Mouse (Mus musculus) thymus, postnatal 0 days (tissue): ENCODE data around the gene Swap70. TPM values are rescaled to one million over a fixed set of nuclear protein-coding genes. Genes with fewer than 3 reads are reported as not detected.
A peak's percentile ranks its signal among the peaks of the same experiment; 100 is the strongest.
"Not testable (repeated sequence)": the region's sequence is repeated elsewhere in the genome, so short reads cannot be mapped to it uniquely, and the experiment has no call there.

Experiments
- DNase-seq: peaks from one replicate; pipeline ENCODE4 v3.0.0-alpha.2; 2015; ENCODE audit warnings: low spot score
- polyA plus RNA-seq: library from polyadenylated mRNA; unstranded; fragments of >200 nt; fragmentation: Nextera tagmentation; extraction: Ambion mirVana; gene quantifications from 2 replicates; pipeline ENCODE4 v1.2.1, GENCODE M21; 2015

Swap70 gene
- 24.7 and 25.5 TPM in 2 replicates for polyA plus RNA-seq

GRCm38 (mm10) chr7:110221586-110222481 is at the start of gene Swap70:
TSS of gene Swap70 (plus strand) at chr7:110221711.
- DNase-seq: peak; percentile 89

GRCm38 (mm10) chr7:110179208-110179607 is 42.3 kb upstream of the Swap70 start:
- no peak for DNase-seq

GRCm38 (mm10) chr7:110180613-110181012 is 40.9 kb upstream of the Swap70 start:
- DNase-seq: no peak

GRCm38 (mm10) chr7:110181446-110181845 is 40.1 kb upstream of the Swap70 start:
- no peak for DNase-seq

GRCm38 (mm10) chr7:110184608-110185007 is 36.9 kb upstream of the Swap70 start:
- no peak for DNase-seq

GRCm38 (mm10) chr7:110189951-110190350 is 31.6 kb upstream of the Swap70 start:
- DNase-seq: no peak

- DNase-seq: no peak
Observed at GRCm38 (mm10) chr7:110193186-110193585, 28.3 kb upstream of the Swap70 start.

- DNase-seq: peak; percentile 26
Observed at GRCm38 (mm10) chr7:110197176-110197575, 24.3 kb upstream of the Swap70 start.

GRCm38 (mm10) chr7:110201933-110202332 is 19.6 kb upstream of the Swap70 start:
- DNase-seq: no peak

- DNase-seq: no peak
Observed at GRCm38 (mm10) chr7:110204208-110204607, 17.3 kb upstream of the Swap70 start.

GRCm38 (mm10) chr7:110208341-110208740 is 13.2 kb upstream of the Swap70 start:
- no peak for DNase-seq

- DNase-seq: no peak
Observed at GRCm38 (mm10) chr7:110209422-110209821, 12.1 kb upstream of the Swap70 start.

- no peak for DNase-seq
Observed at GRCm38 (mm10) chr7:110211025-110211424, 10.5 kb upstream of the Swap70 start.

- DNase-seq: no peak
Observed at GRCm38 (mm10) chr7:110214882-110215281, 6.6 kb upstream of the Swap70 start.

- DNase-seq: peak; percentile 44
Observed at GRCm38 (mm10) chr7:110221051-110221585, 393 bp upstream of the Swap70 start.

GRCm38 (mm10) chr7:110222583-110223182 is 1.2 kb downstream of the Swap70 start:
- peak; percentile 28 for DNase-seq

GRCm38 (mm10) chr7:110223727-110224510 is 2.4 kb downstream of the Swap70 start:
- no peak for DNase-seq

- no peak for DNase-seq
Observed at GRCm38 (mm10) chr7:110226484-110226883, 5.0 kb downstream of the Swap70 start.

GRCm38 (mm10) chr7:110229967-110230366 is 8.5 kb downstream of the Swap70 start:
- no peak for DNase-seq

GRCm38 (mm10) chr7:110231127-110231526 is 9.6 kb downstream of the Swap70 start:
- DNase-seq: not testable (repeated sequence)

- DNase-seq: no peak
Observed at GRCm38 (mm10) chr7:110236085-110236484, 14.6 kb downstream of the Swap70 start.
